Mouse (Mus musculus) liver, postnatal 0 days (tissue): ENCODE data around the gene Zar1l. TPM values are rescaled to one million over a fixed set of nuclear protein-coding genes. Genes with fewer than 3 reads are reported as not detected.

Experiments
- ATAC-seq: fragments of 200-750 bp; cut with Nextera tagmentation; 2 replicates; pipeline ENCODE4 v1.8.0; 2017; ENCODE audit warnings: mild to moderate bottlenecking, moderate library complexity
- DNase-seq: peaks from one replicate; pipeline ENCODE4 v3.0.0-alpha.2; 2016
- H3K27ac ChIP-seq: fragments of 300-500 bp; sonication (generic); 2 replicates; pipeline ENCODE4 v1.5.1; 2014; ENCODE audit warnings: antibody characterized with exemption, moderate library complexity, mild to moderate bottlenecking, low read depth
- H3K27me3 ChIP-seq: fragments of 300-500 bp; sonication (generic); 2 replicates; pipeline ENCODE4 v1.6.1; 2014; ENCODE audit warnings: low read length, control low read depth, mixed read lengths; ENCODE audit not compliant: insufficient read depth
- H3K36me3 ChIP-seq: fragments of 300-500 bp; sonication (generic); replicated peaks from 2 replicates; pipeline ENCODE4 v1.6.1; 2014; ENCODE audit warnings: mild to moderate bottlenecking, control low read depth, low read length, moderate library complexity, mixed read lengths; ENCODE audit not compliant: insufficient read depth
- H3K4me1 ChIP-seq: fragments of 300-500 bp; sonication (generic); 2 replicates; pipeline ENCODE4 v1.6.1; 2014; ENCODE audit warnings: antibody characterized with exemption, mild to moderate bottlenecking, control low read depth; ENCODE audit not compliant: insufficient read depth
- H3K4me2 ChIP-seq: fragments of 300-500 bp; sonication (generic); 2 replicates; pipeline ENCODE4 v1.6.1; 2014; ENCODE audit warnings: low read depth, mild to moderate bottlenecking, low read length, moderate library complexity, mixed read lengths
- H3K4me3 ChIP-seq: fragments of 300-500 bp; sonication (generic); 2 replicates; pipeline ENCODE4 v1.5.1; 2014; ENCODE audit warnings: low read depth, low read length
- H3K9ac ChIP-seq: fragments of 300-500 bp; sonication (generic); replicated peaks from 2 replicates; pipeline ENCODE4 v1.6.1; 2014; ENCODE audit warnings: mild to moderate bottlenecking, moderate library complexity
- H3K9me3 ChIP-seq: fragments of 300-500 bp; sonication (generic); 2 replicates; pipeline ENCODE4 v1.6.1; 2016; ENCODE audit warnings: mild to moderate bottlenecking, control low read depth, low read length, mixed read lengths
- CTCF ChIP-seq: sonication (generic); IDR thresholded peaks from 2 replicates; pipeline ENCODE4 v1.5.1; 2016; ENCODE audit warnings: antibody characterized with exemption, low read depth
- EP300 ChIP-seq: IDR thresholded peaks from 2 replicates; pipeline ENCODE4 v1.6.1; 2016; ENCODE audit warnings: antibody characterized with exemption, low read depth, mild to moderate bottlenecking
- WGBS: fragments of 180-500 bp; shearing (Covaris S2); extraction: QIAGEN DNeasy Blood & Tissue Kit; methylation state at CpG from one replicate; pipeline ENCODE4 v1.1.7; 2014; ENCODE audit not compliant: insufficient replicate concordance; 5-methylcytosine and 5-hydroxymethylcytosine counted together
- polyA plus RNA-seq: library from polyadenylated mRNA; unstranded; fragments of >200 nt; fragmentation: Nextera tagmentation; extraction: Ambion mirVana; gene quantifications from 2 replicates; pipeline ENCODE4 v1.2.1, GENCODE M21; 2015

The Zar1l gene
- polyA plus RNA-seq, 1 experiment from 2014 or later: not detected

GRCm38 (mm10) chr5:150466132-150466531 is 51.8 kb downstream of the Zar1l start:
- Histone ChIP-seq H3K9ac (no peak overlapping the region), H3K27me3 (no peaks in the 10 kb centered on the region), H3K4me2 (no peak overlapping the region), H3K9me3 (no peaks in the 10 kb centered on the region), H3K27ac (no peak overlapping the region), H3K36me3 (peaks cover 3% of the 10 kb centered on the region; the same call in 1 of the 2 replicates), H3K4me1 (peaks cover 2% of the 10 kb centered on the region; the same call in 1 of the 2 replicates), H3K4me3 (no peak overlapping the region)
- TF ChIP-seq CTCF (no peak), EP300 (peak; percentile 30; the same call in 1 of the 2 replicates)
- 54% methylated on average over 12 of the region's 12 CpGs for WGBS
- ATAC-seq (peak; percentile 82), DNase-seq (peak; percentile 62)

- Histone ChIP-seq H3K27ac (no peak overlapping the region), H3K4me3 (no peak overlapping the region), H3K27me3 (no peaks in the 10 kb centered on the region), H3K9ac (no peak overlapping the region), H3K4me2 (no peak overlapping the region), H3K36me3 (peaks cover 3% of the 10 kb centered on the region; the same call in 1 of the 2 replicates), H3K4me1 (peaks cover 2% of the 10 kb centered on the region; the same call in 1 of the 2 replicates), H3K9me3 (no peaks in the 10 kb centered on the region)
- 55% methylated on average over 6 of the region's 6 CpGs for WGBS
- TF ChIP-seq EP300 (no peak), CTCF (no peak)
- ATAC-seq (no peak), DNase-seq (no peak)
These were observed 52.7 kb downstream of the Zar1l start for GRCm38 (mm10) chr5:150465218-150465617.

- WGBS: 68% methylated on average over 3 of the region's 3 CpGs
- DNase-seq: no peak
- Histone ChIP-seq H3K36me3 (peaks cover 3% of the 10 kb centered on the region; the same call in 1 of the 2 replicates), H3K9me3 (peaks cover 2% of the 10 kb centered on the region; the same call in 1 of the 2 replicates), H3K4me2 (no peak overlapping the region), H3K27me3 (no peaks in the 10 kb centered on the region), H3K9ac (no peak overlapping the region), H3K27ac (no peak overlapping the region), H3K4me1 (peaks cover 2% of the 10 kb centered on the region; the same call in 1 of the 2 replicates), H3K4me3 (no peak overlapping the region)
- no peak for ATAC-seq
- no peak for TF ChIP-seq EP300
- TF ChIP-seq CTCF: no peak
These were observed 53.2 kb downstream of the Zar1l start for GRCm38 (mm10) chr5:150464721-150465120.

- no peak overlapping the region for H3K4me3 ChIP-seq
- DNase-seq (no peak), ATAC-seq (no peak)
- 79% methylated on average over 4 of the region's 4 CpGs for WGBS
- peaks cover 10% of the 10 kb centered on the region for H3K36me3 ChIP-seq
- no peaks in the 10 kb centered on the region for H3K4me1 ChIP-seq
- H3K4me2 ChIP-seq: no peak overlapping the region
- H3K9ac ChIP-seq: no peak overlapping the region
- H3K27ac ChIP-seq: no peak overlapping the region
- TF ChIP-seq EP300 (no peak), CTCF (peak; percentile 50)
- peaks cover 4% of the 10 kb centered on the region; the same call in 1 of the 2 replicates for H3K9me3 ChIP-seq
- H3K27me3 ChIP-seq: no peaks in the 10 kb centered on the region
These were observed 58.2 kb downstream of the Zar1l start for GRCm38 (mm10) chr5:150459801-150460200.

GRCm38 (mm10) chr5:150457904-150458739 is 59.8 kb downstream of the Zar1l start:
- TF ChIP-seq EP300 (no peak), CTCF (no peak)
- H3K4me2 ChIP-seq: no peak overlapping the region
- peaks cover 4% of the 10 kb centered on the region for H3K9me3 ChIP-seq
- no peaks in the 10 kb centered on the region for H3K4me1 ChIP-seq
- no peaks in the 10 kb centered on the region for H3K27me3 ChIP-seq
- H3K36me3 ChIP-seq: peaks cover 20% of the 10 kb centered on the region
- DNase-seq: no peak
- no peak for ATAC-seq
- H3K27ac ChIP-seq: no peak overlapping the region
- no peak overlapping the region for H3K9ac ChIP-seq
- H3K4me3 ChIP-seq: no peak overlapping the region
- WGBS: 66% methylated on average over 17 of the region's 17 CpGs

- WGBS: 79% methylated on average over 17 of the region's 17 CpGs
- no peak overlapping the region for H3K4me2 ChIP-seq
- no peak for DNase-seq
These were observed 60.6 kb downstream of the Zar1l start for GRCm38 (mm10) chr5:150457165-150457903.

More at GRCm38 (mm10) chr5:150457165-150457903, 60.6 kb downstream of the Zar1l start:
- Histone ChIP-seq H3K9me3 (peaks cover 4% of the 10 kb centered on the region), H3K4me3 (no peak overlapping the region), H3K36me3 (peaks cover 27% of the 10 kb centered on the region), H3K27ac (no peak overlapping the region), H3K27me3 (no peaks in the 10 kb centered on the region), H3K4me1 (no peaks in the 10 kb centered on the region), H3K9ac (no peak overlapping the region)
- no peak for ATAC-seq
- TF ChIP-seq CTCF (no peak), EP300 (no peak)

Other genes starting within 250 kb of the Zar1l start
- 11.8 and 12.6 TPM in 2 replicates for gene Brca2, start 4.5 kb upstream of the Zar1l start, polyA plus RNA-seq
- 34.0 and 39.8 TPM in 2 replicates for gene N4bp2l1, start 79.0 kb upstream of the Zar1l start, polyA plus RNA-seq
- gene N4bp2l2, start 148.0 kb upstream of the Zar1l start, polyA plus RNA-seq: 21.4 and 24.7 TPM in 2 replicates
- 4.4 and 5.2 TPM in 2 replicates for gene Pds5b, start 155.6 kb upstream of the Zar1l start, polyA plus RNA-seq